Mouse (Mus musculus) layer of hippocampus, postnatal 14 days (tissue): ENCODE results near the gene Slc30a7. TPM values are rescaled to one million over a fixed set of nuclear protein-coding genes. Genes with fewer than 3 reads are reported as not detected.
A peak's percentile ranks its signal among the peaks of the same experiment; 100 is the strongest.

ENCODE experiments used
- DNase-seq, 2 experiments: peaks; one replicate each; pipeline ENCODE4 v3.0.0; 2021 to 2022; ENCODE audit warnings: low spot score in 2 of 2, mixed read lengths in 1 of 2
- long read RNA-seq, 2 experiments: library from polyadenylated mRNA; stranded (forward); transcript quantifications; one replicate each; pipeline ENCODE4 v2.0.0; 2021
- total RNA-seq, 2 experiments: library from RNA; stranded (reverse); gene quantifications; 2 replicates each; pipeline ENCODE4 v1.2.3; 2021

The Slc30a7 gene
- 10 to 100 TPM; 22.8 to 27.0 TPM for total RNA-seq
- long read RNA-seq, experiment 1, full-length matches to known transcripts, result 3 of 4 reads
- long read RNA-seq, experiment 1, partial matches to known transcripts, result 0 of 4 reads
- long read RNA-seq, experiment 1, other reads (novel, unspliced or antisense), result 1 of 4 reads
- long read RNA-seq, experiment 2, full-length matches to known transcripts, result 10 of 12 reads
- long read RNA-seq, experiment 2, partial matches to known transcripts, result 0 of 12 reads
- long read RNA-seq, experiment 2, other reads (novel, unspliced or antisense), result 2 of 12 reads

GRCm38 (mm10) chr3:116006978-116007940 is at the start of gene Slc30a7, which contains the start of gene Extl2:
Gene Slc30a7 (minus strand): TSS chr3:116007406.
Gene Extl2 (plus strand): TSS chr3:116007462.
- DNase-seq, result peak; percentile 83 to 85

- no peak for DNase-seq
These were observed 39.8 kb upstream of the Slc30a7 start for GRCm38 (mm10) chr3:116047034-116047433.

- no peak for DNase-seq
These were observed 38.8 kb upstream of the Slc30a7 start for GRCm38 (mm10) chr3:116046000-116046399.

- DNase-seq, result no peak
These were observed 33.6 kb upstream of the Slc30a7 start for GRCm38 (mm10) chr3:116040776-116041175.

GRCm38 (mm10) chr3:116033871-116034222 is 26.6 kb upstream of the Slc30a7 start:
- no peak for DNase-seq

- DNase-seq, result no peak
These were observed 26.1 kb upstream of the Slc30a7 start for GRCm38 (mm10) chr3:116033218-116033870.

- no peak for DNase-seq
These were observed 23.1 kb upstream of the Slc30a7 start for GRCm38 (mm10) chr3:116030152-116030788.

- no peak for DNase-seq
These were observed 19.8 kb upstream of the Slc30a7 start for GRCm38 (mm10) chr3:116026996-116027395.

GRCm38 (mm10) chr3:116025701-116026100 is 18.5 kb upstream of the Slc30a7 start:
- no peak for DNase-seq

GRCm38 (mm10) chr3:116024669-116025068 is 17.5 kb upstream of the Slc30a7 start:
- no peak for DNase-seq

- DNase-seq, result no peak
These were observed 17.0 kb upstream of the Slc30a7 start for GRCm38 (mm10) chr3:116024236-116024635.

- DNase-seq, result no peak
These were observed 11.9 kb upstream of the Slc30a7 start for GRCm38 (mm10) chr3:116019136-116019535.

GRCm38 (mm10) chr3:116018606-116019005 is 11.4 kb upstream of the Slc30a7 start:
- no peak for DNase-seq

GRCm38 (mm10) chr3:116016116-116016515 is 8.9 kb upstream of the Slc30a7 start:
- peak; percentile 60 to 85 for DNase-seq

GRCm38 (mm10) chr3:116014901-116015300 is 7.7 kb upstream of the Slc30a7 start:
- no peak for DNase-seq

- no peak for DNase-seq
These were observed 2.6 kb upstream of the Slc30a7 start for GRCm38 (mm10) chr3:116009622-116010344.

- DNase-seq, result peak; percentile 82 to 85
These were observed 785 bp upstream of the Slc30a7 start for GRCm38 (mm10) chr3:116007941-116008440.

- no peak for DNase-seq
These were observed 775 bp downstream of the Slc30a7 start for GRCm38 (mm10) chr3:116006284-116006977.

GRCm38 (mm10) chr3:115996929-115997328 is 10.3 kb downstream of the Slc30a7 start:
- DNase-seq, result no peak

- DNase-seq, result no peak
These were observed 14.2 kb downstream of the Slc30a7 start for GRCm38 (mm10) chr3:115993025-115993424.
